In genomic region chr3:59702614-59703110, GRCm38 (mm10) we compare ENCODE assay signal across 26 mouse cellular contexts. TPM values are rescaled to one million over a fixed set of nuclear protein-coding genes. Genes with fewer than 3 reads are reported as not detected.
"Had no signal": no experiment of that assay in that cellular context is flagged by ENCODE, and none has a peak within 500 bp of the region (broad histone marks: within the 10 kb centered on the region; RNA-seq: fewer than 3 reads in every experiment).

No protein-coding gene starts in this region.

- DNase-seq: kidney, adult 11 months; kidney, adult 8-10 months; kidney, postnatal 14 days; kidney, postnatal 4 days; left cerebral cortex, postnatal 4 days; liver, postnatal 0 days; lung, postnatal 14 days; lung, postnatal 4 days; midbrain, embryonic 14.5 days; right cerebral cortex, adult 18-20 months; right cerebral cortex, postnatal 14 days; right cerebral cortex, postnatal 4 days; spleen, adult 18-20 months; thymus, adult 18-20 months; thymus, postnatal 14 days had no signal

- H3K27me3 ChIP-seq: kidney, embryonic 15.5 days; limb, embryonic 12.5 days; limb, embryonic 15.5 days; lung, embryonic 15.5 days; neural tube, embryonic 12.5 days; neural tube, embryonic 15.5 days had no signal

- H3K4me2 ChIP-seq: kidney, embryonic 15.5 days; limb, embryonic 12.5 days; limb, embryonic 15.5 days; liver, embryonic 11.5 days; lung, embryonic 15.5 days; midbrain, embryonic 11.5 days; neural tube, embryonic 12.5 days; neural tube, embryonic 15.5 days had no signal

- H3K27ac ChIP-seq: kidney, embryonic 15.5 days; limb, embryonic 12.5 days; limb, embryonic 15.5 days; liver, embryonic 14.5 days; lung, embryonic 15.5 days; neural tube, embryonic 12.5 days; neural tube, embryonic 15.5 days had no signal

- ATAC-seq: liver, postnatal 0 days had no signal

- H3K4me3 ChIP-seq: kidney, embryonic 15.5 days; limb, embryonic 12.5 days; limb, embryonic 15.5 days; lung, embryonic 15.5 days; neural tube, embryonic 12.5 days; neural tube, embryonic 15.5 days had no signal

- H3K9ac ChIP-seq: kidney, embryonic 15.5 days; limb, embryonic 12.5 days; limb, embryonic 15.5 days; liver, embryonic 14.5 days; liver, postnatal 0 days; lung, embryonic 15.5 days; neural tube, embryonic 12.5 days; neural tube, embryonic 15.5 days had no signal

- H3K4me1 ChIP-seq: kidney, embryonic 15.5 days; limb, embryonic 12.5 days; limb, embryonic 15.5 days; lung, embryonic 15.5 days; neural tube, embryonic 12.5 days; neural tube, embryonic 15.5 days had no signal

- H3K36me3 ChIP-seq: kidney, embryonic 15.5 days; limb, embryonic 12.5 days; limb, embryonic 15.5 days; lung, embryonic 15.5 days; neural tube, embryonic 12.5 days; neural tube, embryonic 15.5 days had no signal

- H3K9me3 ChIP-seq: kidney, embryonic 15.5 days; limb, embryonic 12.5 days; limb, embryonic 15.5 days; lung, embryonic 15.5 days; neural tube, embryonic 12.5 days; neural tube, embryonic 15.5 days had no signal

RNA-seq across cellular contexts. Expression of gene Gm5538, which starts 26.9 kb away (rescaled TPM):
- polyA plus RNA-seq: kidney, embryonic 15.5 days; limb, embryonic 12.5 days; limb, embryonic 15.5 days; liver, embryonic 11.5 days; liver, embryonic 14.5 days; liver, postnatal 0 days; lung, embryonic 15.5 days; midbrain, embryonic 11.5 days; midbrain, embryonic 14.5 days; midbrain, postnatal 0 days; neural tube, embryonic 12.5 days; neural tube, embryonic 15.5 days; stomach, embryonic 16.5 days had no signal
